Mouse (Mus musculus) C2C12 (cell line): ENCODE results near the gene Trak1. TPM values are rescaled to one million over a fixed set of nuclear protein-coding genes. Genes with fewer than 3 reads are reported as not detected.

ENCODE experiments used
- H3K27me3 ChIP-seq: one replicate; pipeline ENCODE4 v1.6.1; 2011; ENCODE audit not compliant: control insufficient read depth, insufficient read depth, insufficient read length
- H3K36me3 ChIP-seq: one replicate; pipeline ENCODE4 v1.6.1; 2011; ENCODE audit not compliant: control insufficient read depth, insufficient read depth
- H3K4me3 ChIP-seq: one replicate; pipeline ENCODE4 v1.5.1; 2011; ENCODE audit warnings: mild to moderate bottlenecking, control low read depth; ENCODE audit not compliant: poor library complexity, insufficient read depth, severe bottlenecking
- H3K79me2 ChIP-seq: one replicate; pipeline ENCODE4 v1.6.1; 2011; ENCODE audit not compliant: control insufficient read depth, insufficient read depth
- H3K79me3 ChIP-seq: one replicate; pipeline ENCODE4 v1.6.1; 2011; ENCODE audit warnings: low read depth, control low read depth
- H3ac ChIP-seq: one replicate; pipeline ENCODE3; 2011; ENCODE audit warnings: low read depth; ENCODE audit not compliant: control insufficient read depth, insufficient read length
- CEBPB ChIP-seq: IDR thresholded peaks from one replicate; pipeline ENCODE4 v1.6.1; 2011; ENCODE audit warnings: low read depth, mild to moderate bottlenecking, control low read depth, moderate library complexity
- CTCF ChIP-seq: IDR thresholded peaks from one replicate; pipeline ENCODE4 v1.5.1; 2011; ENCODE audit not compliant: control insufficient read depth, insufficient read depth, insufficient read length
- FOSL1 ChIP-seq: IDR thresholded peaks from one replicate; pipeline ENCODE4 v1.8.0; 2011; ENCODE audit warnings: mild to moderate bottlenecking, low read length; ENCODE audit not compliant: poor library complexity, insufficient read depth, severe bottlenecking
- MAX ChIP-seq: IDR thresholded peaks from one replicate; pipeline ENCODE4 v1.6.1; 2011; ENCODE audit warnings: mild to moderate bottlenecking, control low read depth
- MYOD1 ChIP-seq: IDR thresholded peaks from one replicate; pipeline ENCODE4 v1.6.1; 2011; ENCODE audit warnings: low read depth; ENCODE audit not compliant: control insufficient read depth, insufficient read length
- MYOG ChIP-seq: IDR thresholded peaks from one replicate; pipeline ENCODE4 v1.6.1; 2011; ENCODE audit not compliant: control insufficient read depth, insufficient read length; ENCODE audit errors: extremely low read depth
- USF1 ChIP-seq: IDR thresholded peaks from one replicate; pipeline ENCODE4 v1.6.1; 2011; ENCODE audit warnings: low read depth, mild to moderate bottlenecking, control low read depth, moderate library complexity
- polyA plus RNA-seq: library from polyadenylated mRNA; unstranded; fragments of >200 nt; fragmentation: generic; extraction: Trizol; gene quantifications from one replicate; pipeline ENCODE4 v1.2.1, GENCODE M21; 2012; ENCODE audit warnings: missing spikeins

The Trak1 gene
- polyA plus RNA-seq, 1 experiment: 26.6 TPM

DNA sequence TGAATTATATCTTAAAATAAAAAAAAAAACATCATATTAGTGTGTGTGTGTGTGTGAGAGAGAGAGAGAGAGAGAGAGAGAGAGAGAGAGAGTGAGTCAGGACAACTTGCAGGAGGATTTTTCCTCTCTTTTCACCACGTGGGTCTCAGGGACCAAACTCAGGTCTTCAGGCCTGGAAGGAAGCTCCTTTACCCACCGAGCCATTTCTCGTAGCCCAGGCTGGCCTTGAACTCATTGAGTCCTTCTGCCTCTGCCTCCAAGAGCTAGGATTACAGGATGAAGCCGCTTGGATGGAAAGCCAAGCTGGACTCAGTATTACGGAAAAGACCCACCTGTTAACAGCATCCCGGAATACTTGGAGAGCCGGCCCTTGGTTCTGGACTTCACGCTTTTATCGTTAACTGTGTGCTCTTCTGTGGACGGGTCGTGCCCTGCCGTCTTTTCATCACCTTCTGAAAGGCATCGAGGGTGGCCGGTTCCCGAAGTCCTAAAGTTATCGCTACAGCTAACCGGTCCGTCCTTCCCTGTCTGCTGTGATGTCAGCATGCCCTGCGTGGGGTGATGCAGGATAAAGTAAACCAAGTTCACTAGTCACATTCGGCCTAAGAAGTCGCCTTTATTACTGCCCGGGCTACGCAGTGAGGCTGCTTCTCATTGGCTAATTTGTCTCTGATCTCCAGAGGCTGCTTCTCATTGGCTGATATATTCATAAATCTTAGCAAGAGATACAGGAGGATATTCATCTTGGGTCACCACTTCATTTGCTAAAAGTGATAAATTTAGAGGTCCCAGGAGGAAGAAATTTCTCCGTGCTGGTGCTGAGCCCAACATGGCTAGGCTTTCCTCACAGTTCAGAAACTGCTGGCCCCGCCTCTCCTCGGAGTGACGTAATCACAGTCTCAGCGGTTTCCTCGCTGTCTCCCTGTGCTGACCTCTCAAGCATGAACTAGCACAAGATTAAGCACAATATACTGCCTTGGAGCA, 11.7 kb upstream of the Trak1 start:
- no peaks in the 10 kb centered on the region for H3K27me3 ChIP-seq
- H3K79me2 ChIP-seq: peaks cover 5% of the 10 kb centered on the region
- H3K36me3 ChIP-seq: no peaks in the 10 kb centered on the region
- H3K4me3 ChIP-seq: peak overlapping the region; percentile 22
- peak overlapping the region; percentile 53 for H3ac ChIP-seq
- no peak for TF ChIP-seq FOSL1
- TF ChIP-seq CEBPB: no peak
- no peak for TF ChIP-seq MYOG
- no peak for TF ChIP-seq USF1
- no peak for TF ChIP-seq CTCF
- peaks cover 4% of the 10 kb centered on the region for H3K79me3 ChIP-seq

DNA sequence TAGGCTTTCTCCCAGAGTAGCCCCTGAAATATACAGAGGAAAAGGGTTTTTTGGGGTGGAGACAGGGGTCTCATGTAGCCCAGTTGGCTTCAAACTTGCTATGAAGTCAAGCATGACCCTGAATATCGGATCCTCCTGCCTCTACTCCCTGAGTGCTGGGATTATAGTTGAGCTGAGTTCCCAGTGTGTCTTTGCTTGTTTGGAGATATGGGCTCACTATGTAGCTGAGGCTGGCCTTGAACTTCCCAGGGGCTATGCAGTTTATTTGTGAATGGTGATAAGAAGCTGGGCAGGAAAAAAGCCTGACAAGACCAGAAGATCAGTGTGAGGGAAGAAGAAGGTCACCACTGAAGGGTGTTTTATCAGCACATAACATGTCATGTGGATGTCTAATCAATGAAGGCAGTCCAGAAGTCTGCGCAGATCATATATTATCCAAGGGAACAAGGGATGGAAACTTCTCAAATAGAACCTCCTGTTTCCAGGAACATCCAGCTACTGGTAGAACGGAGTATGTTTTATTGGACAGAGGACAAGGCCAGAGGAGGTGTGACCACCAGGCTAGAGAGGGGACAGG, 10.9 kb upstream of the Trak1 start:
- Histone ChIP-seq H3K79me2 (peaks cover 5% of the 10 kb centered on the region), H3K4me3 (peak overlapping the region; percentile 22), H3K79me3 (peaks cover 4% of the 10 kb centered on the region), H3K36me3 (no peaks in the 10 kb centered on the region), H3ac (no peak overlapping the region), H3K27me3 (no peaks in the 10 kb centered on the region)
- TF ChIP-seq MYOD1 (no peak), FOSL1 (no peak), CEBPB (no peak), MAX (no peak), USF1 (no peak), MYOG (no peak), CTCF (no peak)

DNA sequence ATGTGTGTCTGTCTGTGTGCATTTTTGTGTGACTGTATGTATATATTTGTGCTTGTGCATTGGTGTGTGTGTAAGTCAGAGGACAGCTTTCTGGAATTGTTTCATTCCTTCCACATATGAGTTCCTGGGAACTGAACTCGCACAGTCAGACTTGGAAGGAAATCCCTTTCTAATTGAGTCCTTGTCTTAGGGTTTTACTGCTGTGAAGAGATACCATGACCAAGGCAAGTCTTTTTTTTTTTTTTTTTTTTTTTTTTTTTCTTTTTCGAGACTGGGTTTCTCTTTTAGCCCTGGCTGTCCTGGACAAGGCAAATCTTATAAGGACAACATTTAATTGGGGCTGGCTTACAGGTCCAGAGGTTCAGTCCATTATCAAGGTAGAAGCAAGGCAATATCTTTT, 6.0 kb upstream of the Trak1 start:
- Histone ChIP-seq H3ac (no peak overlapping the region), H3K36me3 (no peaks in the 10 kb centered on the region), H3K79me2 (no peaks in the 10 kb centered on the region), H3K27me3 (no peaks in the 10 kb centered on the region), H3K4me3 (no peak overlapping the region), H3K79me3 (no peaks in the 10 kb centered on the region)
- TF ChIP-seq USF1: no peak
- TF ChIP-seq MYOD1: no peak
- no peak for TF ChIP-seq MYOG
- no peak for TF ChIP-seq MAX
- TF ChIP-seq CTCF: no peak
- TF ChIP-seq CEBPB: no peak
- no peak for TF ChIP-seq FOSL1

DNA sequence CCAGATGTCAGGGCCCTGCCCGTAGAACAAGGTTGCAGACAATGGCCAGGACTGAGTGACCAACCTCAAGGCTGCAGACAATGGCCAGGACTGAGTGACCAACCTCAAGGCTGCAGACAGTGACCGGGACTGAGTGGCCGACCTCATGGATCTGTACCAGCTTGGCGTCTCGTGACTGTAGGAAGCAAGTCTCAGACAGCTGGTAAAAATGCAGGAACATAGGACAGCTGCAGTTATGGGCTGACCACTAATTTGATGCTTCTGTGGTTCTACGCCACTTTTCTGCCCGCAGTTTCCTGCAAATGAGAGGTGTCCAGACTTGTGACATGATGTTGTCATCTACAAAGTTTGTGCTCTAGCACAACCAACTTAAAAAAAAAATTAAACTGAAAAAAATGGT, 4.1 kb upstream of the Trak1 start:
- H3K4me3 ChIP-seq: no peak overlapping the region
- no peaks in the 10 kb centered on the region for H3K27me3 ChIP-seq
- peaks cover under 1% of the 10 kb centered on the region for H3K79me3 ChIP-seq
- peaks cover 6% of the 10 kb centered on the region for H3K79me2 ChIP-seq
- no peak overlapping the region for H3ac ChIP-seq
- no peaks in the 10 kb centered on the region for H3K36me3 ChIP-seq
- TF ChIP-seq CEBPB (no peak), MAX (peak; percentile 23), FOSL1 (no peak), USF1 (no peak), MYOG (no peak), CTCF (no peak), MYOD1 (peak; percentile 84)

DNA sequence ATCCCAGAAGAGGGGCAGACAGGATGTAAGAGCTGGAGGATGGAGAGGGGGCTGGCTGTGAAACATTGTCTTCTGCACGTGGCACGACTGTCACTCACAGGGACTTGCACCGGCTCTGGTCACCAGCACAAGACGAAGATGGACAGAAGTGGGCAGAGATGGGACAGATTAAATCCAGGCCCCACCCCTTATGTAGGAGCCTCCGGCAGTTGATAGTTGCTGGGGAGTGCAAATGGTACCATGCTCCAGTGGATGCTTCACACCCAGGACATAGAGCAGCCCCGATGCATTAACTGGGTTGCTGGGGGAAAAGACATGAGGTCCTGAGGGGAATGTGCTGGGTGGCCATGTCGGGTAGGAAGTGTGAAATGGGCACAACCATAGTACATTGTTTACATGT, 2.1 kb upstream of the Trak1 start:
- Histone ChIP-seq H3K79me2 (peaks cover 27% of the 10 kb centered on the region), H3K4me3 (no peak overlapping the region), H3ac (no peak overlapping the region), H3K36me3 (no peaks in the 10 kb centered on the region), H3K79me3 (peaks cover 18% of the 10 kb centered on the region), H3K27me3 (no peaks in the 10 kb centered on the region)
- no peak for TF ChIP-seq MAX
- no peak for TF ChIP-seq CTCF
- no peak for TF ChIP-seq MYOD1
- TF ChIP-seq MYOG: no peak
- TF ChIP-seq CEBPB: no peak
- no peak for TF ChIP-seq FOSL1
- no peak for TF ChIP-seq USF1
